Mouse (Mus musculus): ENCODE measurements around the gene Dock10. TPM values are rescaled to one million over a fixed set of nuclear protein-coding genes. Genes with fewer than 3 reads are reported as not detected.

Dock10 gene
- total RNA-seq, 2 experiments from 2014 or later: 19.1 to 23.3 TPM

DNA sequence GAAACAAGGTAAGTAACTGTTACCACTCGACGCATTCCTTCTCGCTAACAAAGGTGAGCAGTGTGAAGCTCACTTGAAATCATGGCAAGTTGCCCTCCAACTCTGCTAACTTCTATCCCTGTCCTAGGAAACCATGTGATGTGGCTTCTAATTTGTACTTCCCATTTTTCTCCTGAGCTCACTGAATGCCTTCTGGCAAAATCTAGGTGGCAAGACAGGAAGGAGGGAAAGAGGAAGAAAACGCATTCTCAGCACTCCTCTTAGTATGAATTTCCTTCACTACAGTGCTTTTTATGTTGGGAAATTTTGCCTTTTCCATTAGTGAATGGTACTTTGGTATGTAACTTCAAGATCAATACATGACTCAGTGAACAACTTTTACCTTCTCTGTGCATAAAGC lies 131.5 kb downstream of the Dock10 start:
- DNase-seq (ENCODE audit: low spot score in 2 of 2): no peak
- intact Hi-C loops (cut with DNase I): no loop called here

DNA sequence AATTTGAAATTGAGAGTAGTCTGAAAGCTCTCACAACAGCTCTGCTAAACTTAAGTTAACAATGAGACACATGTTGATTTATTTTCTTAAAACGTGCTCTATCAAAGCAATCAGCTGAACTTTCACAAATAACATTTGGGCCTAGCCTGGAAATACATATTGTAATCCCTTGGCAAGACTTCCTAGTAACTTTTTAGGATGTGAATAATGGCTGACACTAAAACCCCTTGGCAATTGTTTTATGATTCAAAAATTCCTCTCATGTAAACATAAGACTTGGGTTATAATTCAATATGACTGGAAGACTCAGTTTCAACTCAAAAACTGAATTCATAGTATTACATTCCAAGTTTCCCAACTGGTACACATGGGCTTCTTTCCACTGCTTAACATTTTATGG lies 133.0 kb downstream of the Dock10 start:
- no peak for DNase-seq (ENCODE audit: low spot score in 2 of 2)
- intact Hi-C loops (cut with DNase I): no loop called here

DNA sequence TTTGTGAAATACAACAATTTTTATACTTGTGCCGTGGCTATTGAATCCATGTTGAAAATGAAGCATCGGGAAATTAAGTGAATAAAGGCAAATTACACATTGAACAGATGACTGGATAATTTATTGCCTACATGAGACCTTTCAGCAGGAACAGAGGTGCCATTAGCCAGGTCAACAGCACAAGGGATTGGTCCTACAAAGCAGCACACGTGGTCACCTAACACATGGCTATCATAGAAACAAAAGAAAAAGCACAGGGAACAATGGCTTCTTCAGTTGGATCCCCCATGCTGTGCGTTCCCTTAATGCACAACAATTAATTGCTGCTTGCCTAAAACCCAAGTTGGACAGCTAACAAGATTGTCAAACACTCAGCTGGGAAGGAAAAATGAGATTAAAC lies 133.8 kb downstream of the Dock10 start:
- intact Hi-C loops (cut with DNase I): no loop called here
- DNase-seq (ENCODE audit: low spot score in 2 of 2): no peak

DNA sequence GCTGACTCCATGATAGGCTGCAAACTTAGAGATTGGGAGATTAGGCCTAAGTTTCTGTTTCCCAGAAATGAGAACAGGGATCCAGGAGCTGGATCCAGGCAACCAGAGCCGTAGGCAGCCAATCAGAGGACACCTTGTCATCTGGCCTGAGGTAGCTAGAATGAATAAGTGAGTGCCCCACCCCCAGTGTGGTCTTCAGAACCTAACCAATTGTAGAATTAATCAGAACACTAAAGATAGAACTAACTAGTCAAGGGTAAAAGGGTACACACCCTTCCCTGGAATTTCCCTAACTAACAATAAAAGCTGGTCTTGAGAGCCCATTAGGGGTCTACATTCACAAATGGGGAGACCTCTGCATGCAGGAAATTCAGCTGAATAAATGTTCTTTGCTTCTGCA lies 135.7 kb downstream of the Dock10 start:
- intact Hi-C loops (cut with DNase I): no loop called here
- no peak for DNase-seq (ENCODE audit: low spot score in 2 of 2)

DNA sequence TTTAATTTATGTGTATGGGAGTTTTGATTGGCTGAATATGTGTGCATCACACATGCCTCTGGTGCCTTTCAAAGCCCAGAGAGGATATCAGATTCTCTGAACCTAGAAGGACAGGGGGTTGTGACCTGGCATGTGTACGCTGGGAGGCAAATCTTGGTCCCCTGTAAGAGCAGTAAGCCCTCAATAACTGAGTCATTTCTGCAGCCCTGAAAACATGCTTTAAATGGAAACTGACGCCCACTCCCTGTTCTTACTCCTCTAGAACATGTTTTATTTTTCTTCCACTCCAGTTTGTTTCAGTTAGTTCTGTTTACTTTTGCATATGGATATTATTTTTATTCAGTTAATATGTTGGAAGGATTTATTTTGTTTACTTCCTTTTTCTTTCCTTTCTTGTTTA lies 139.2 kb downstream of the Dock10 start:
- intact Hi-C loops (cut with DNase I): no loop called here
- DNase-seq (ENCODE audit: low spot score in 2 of 2): peak in 1 of 2 experiments; percentile 27

DNA sequence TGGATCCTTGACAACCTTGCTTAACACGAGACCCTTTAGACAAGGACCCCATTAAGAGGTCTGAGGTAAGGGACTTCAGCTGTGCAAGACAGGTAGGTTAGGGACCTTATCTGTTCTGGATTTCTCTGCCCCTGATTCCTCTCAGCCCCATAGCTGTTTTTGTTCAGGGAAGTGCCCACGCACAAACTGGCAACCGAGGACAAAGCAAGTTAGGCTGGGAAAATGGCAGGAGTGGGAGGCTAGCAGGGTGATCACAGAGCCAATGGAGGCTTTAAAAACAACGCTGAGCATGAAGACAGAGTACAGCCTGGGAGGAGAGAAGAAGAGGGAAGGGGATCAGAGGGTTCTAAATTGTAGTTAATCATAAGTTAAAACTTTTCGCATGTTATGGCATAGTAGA lies 141.7 kb downstream of the Dock10 start:
- intact Hi-C loops (cut with DNase I): no loop called here
- no peak for DNase-seq (ENCODE audit: low spot score in 2 of 2)

DNA sequence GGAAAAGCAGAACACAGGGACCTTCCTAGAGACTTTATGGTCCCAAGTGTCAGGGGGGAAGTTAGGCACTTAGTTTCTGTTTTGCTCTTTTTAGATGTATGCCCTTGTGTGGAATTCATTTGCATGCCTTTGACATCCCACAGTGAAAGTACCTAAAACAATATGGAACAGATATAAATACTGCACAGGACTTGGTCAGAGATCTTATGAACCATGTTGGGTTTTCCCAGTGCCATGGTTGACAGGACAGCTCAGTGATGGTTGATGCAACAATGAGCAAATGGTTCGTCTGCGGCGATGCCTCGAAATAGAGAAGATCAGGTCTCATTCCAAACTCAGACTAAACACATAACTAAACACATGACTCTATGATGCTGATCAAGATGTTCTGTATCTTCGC lies 143.6 kb downstream of the Dock10 start:
- DNase-seq (ENCODE audit: low spot score in 2 of 2): no peak
- intact Hi-C loops (cut with DNase I): no loop called here

DNA sequence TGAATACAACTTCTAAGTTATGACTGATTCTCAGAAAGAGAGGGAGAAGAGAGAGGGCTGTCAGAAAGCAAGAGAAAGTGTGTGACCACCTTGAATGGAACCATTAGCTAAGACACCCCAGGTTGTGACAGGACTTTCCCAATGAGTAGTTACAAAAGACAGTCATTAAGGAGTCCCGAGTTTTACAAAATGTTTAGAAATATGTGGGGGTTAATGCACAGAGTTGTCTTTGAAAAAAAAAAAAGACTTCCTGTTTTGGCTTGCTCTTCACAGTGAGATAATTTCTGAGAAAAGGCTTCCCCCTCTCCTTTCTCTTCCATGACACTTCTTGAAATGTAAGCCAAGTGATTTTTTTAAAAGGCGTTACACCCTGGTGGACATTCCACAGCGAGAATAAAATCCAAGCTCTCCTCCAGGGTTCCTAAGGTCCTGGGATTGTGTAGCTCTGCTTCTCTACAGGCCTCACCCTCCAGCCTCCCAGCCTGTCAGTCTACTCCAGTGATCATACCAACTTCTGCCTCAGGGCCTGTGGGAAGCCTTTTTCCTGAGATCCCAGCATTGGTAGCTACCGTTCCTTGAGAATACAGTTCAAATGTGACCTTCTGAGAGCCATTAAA lies 144.8 kb downstream of the Dock10 start:
- DNase-seq (ENCODE audit: low spot score in 2 of 2): no peak
- intact Hi-C loops (cut with DNase I): no loop called here

DNA sequence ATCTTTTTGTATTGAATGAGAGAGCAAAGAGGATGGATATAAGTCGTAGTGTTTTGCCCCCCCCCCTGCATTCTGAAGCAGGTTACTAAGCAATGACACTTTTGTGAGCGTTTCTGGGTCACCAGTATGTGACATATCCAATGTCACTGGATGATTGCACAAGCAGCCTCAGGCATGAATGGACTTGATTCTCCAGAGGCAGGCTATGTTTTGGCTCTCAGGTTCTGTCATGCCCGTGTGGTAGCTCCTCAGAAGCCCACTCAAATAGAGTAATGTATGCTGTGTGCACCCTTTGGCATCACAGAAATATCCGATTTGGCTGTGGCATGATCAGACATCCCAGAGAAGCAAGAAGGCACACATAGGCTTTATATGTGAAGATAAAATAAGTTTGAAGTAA lies 150.8 kb downstream of the Dock10 start:
- DNase-seq (ENCODE audit: low spot score in 2 of 2): no peak
- intact Hi-C loops (cut with DNase I): no loop called here

DNA sequence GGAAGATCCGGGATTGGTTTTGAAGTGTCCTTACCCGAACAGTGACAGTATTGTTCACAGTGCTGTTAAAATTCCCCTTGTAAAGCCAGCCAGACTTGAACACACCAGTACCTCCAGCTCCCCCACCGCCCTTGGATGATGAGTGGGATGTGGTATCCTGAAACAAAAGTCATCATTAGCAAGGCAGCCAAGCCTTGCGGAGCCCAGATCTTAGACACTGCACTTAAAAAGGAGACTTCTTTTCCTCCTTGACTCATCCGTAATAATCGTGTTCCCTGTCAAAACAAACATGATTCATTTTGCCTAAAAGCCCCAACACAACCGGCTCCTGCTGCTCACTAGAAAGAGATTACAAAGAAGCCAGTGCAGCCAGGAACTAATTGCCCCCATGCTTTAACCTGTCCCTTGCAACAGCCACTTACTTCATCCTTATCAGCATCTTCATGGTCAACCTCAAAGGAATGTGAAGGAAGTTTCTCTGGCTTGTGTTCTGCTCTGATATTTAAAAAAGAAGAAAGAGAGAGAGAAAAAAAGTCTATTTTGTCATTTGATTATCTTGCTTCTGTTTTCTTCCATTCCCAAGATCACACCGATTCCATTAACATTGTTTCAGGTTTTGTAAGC lies 152.1 kb downstream of the Dock10 start:
- peak; percentile 7 to 33 for DNase-seq (ENCODE audit: low spot score in 2 of 2)
- intact Hi-C loops (cut with DNase I): no loop called here

DNA sequence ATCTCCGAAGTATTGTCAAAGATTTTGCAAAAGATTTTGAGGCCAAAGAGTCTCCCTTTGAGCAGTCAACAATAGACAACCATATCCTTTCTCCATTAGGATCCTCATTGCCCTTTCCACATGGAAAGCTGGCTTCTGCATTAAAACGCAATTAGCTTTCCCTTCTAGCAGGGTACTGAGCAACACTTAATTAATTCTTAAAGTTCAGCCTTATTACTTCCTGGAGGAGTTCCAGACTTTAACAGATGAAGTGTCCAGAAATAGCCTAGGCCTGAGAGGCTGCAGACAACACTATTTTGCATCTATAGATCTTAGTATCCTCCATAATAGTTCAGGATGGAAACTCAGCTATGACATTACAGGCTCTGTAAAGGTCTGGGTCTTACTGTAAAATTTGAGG lies 154.0 kb downstream of the Dock10 start:
- no peak for DNase-seq (ENCODE audit: low spot score in 2 of 2)
- intact Hi-C loops (cut with DNase I): no loop called here

DNA sequence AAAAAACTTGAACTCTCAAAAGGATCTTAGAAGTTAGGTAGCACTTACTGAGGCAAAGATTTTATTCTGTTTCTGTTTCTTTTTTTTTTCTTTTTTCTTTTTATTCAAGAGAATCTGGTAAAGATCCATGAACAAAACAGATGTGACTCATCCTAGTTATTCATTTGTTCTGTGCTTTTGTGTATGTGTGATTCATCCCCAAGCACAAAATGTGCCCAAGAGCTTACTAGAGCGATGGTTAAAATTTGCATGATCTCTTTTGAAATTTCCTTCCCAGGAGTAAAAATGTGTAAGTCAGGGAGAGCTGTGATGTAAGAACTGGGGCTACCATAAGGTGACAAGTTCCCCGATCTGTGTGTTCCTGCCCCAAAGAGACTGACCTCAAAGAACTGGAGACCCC lies 155.2 kb downstream of the Dock10 start:
- DNase-seq (ENCODE audit: low spot score in 2 of 2): peak; percentile 6 to 19
- intact Hi-C loops (cut with DNase I): no loop called here

DNA sequence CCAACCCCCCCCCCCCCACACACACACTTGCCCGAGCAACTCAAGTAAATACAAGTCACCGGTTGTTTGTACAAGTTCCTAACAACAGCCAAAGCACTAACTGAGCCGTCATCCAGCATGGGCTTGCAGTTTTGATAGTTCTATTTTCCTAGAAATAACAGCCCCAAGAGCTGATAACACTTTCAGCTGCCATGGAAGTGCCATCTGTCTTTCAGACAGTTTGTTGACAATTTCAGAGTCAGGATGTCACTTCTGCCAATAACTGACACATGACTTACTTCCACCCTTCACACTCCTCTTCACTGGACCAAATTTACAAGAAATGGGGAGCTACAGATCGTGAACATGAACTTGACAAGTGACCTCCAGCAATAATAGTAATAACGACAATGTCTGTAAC lies 175.0 kb downstream of the Dock10 start:
- DNase-seq (ENCODE audit: low spot score in 2 of 2): no peak
- intact Hi-C loops (cut with DNase I): loop anchor here (10.0 kb wide), 1 partner anchor 142 kb away; no protein-coding TSS in a partner anchor

DNA sequence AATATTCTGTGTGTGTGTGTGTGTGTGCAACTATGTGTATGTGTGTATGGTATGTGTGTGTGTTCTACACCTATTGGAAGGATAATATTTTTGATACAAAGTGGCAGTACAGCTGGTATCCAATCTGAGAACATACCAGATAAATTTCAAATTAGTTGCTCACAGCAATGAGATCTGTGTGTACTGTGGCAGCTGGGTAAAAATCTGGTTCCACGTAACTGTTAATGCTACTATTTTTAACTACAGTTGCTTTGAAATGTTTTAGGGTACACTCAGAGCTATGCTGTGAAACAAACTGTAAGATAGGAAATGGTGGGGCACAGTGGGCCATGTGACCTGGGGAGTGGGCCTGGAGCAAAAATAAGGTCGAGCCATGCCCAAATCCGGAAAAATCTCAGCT lies 176.1 kb downstream of the Dock10 start:
- intact Hi-C loops (cut with DNase I): loop anchor here (10.0 kb wide), 1 partner anchor 143 kb away; no protein-coding TSS in a partner anchor
- peak; percentile 11 to 18 for DNase-seq (ENCODE audit: low spot score in 2 of 2)

DNA sequence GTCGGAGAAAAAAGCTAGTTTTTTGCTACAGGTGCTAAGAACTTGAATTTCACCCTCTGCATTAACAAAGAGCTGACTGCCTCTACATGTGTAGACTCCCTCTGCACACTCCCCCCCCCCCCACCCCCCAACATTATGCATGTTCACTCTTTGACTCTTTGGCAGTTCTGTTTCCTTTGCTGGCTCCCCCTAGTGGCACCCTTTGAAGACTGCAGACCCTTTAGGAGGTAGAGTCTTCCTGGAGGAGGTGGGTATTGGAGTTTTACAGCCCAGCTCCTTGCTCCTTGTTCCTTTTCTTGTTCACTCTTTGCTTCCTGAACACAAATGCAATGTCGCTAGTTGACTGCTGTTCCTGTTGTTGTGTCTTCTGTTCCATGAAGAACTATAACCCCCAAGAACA lies 181.4 kb downstream of the Dock10 start:
- intact Hi-C loops (cut with DNase I): no loop called here
- peak in 1 of 2 experiments; percentile 7 for DNase-seq (ENCODE audit: low spot score in 2 of 2)

DNA sequence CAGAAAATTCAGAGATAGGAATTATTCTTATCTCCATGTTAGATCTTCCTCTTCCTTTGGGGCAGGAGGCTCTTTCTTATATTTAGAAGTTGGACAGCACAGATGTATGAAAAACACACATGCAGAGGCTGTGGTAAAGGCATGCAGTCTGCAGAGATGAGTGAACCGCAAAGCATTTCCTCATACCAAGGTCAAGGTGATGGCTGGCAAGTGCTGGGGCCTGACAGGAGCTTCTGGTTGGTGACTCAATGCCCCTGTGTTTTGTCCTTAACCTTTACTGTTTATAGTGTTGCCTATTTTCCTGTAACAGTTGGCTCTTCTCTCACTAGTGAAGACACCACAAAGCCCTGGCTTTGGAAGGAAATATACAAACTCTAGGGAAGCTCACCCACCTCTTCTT lies 201.9 kb downstream of the Dock10 start:
- intact Hi-C loops (cut with DNase I): no loop called here
- no peak for DNase-seq (ENCODE audit: low spot score in 2 of 2)

DNA sequence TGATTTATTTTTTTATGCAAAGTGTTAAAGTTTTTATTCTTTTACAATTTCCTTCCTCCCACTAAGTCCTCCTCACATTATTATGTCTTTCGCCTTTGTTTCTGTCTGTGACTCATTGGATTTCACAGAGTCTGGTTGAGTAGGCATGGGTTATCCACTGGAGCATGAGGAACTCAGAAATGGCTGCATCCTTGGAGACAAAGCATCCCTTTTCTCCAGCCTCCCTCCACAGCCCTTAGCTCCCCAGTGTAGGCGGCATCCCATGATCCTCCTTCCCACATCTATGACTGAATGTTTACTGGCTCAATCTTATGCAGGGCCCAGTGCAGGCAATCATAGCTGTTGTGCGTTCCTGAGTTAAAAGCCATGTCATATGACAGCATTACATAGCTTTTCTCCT lies 216.8 kb downstream of the Dock10 start:
- intact Hi-C loops (cut with DNase I): no loop called here
- no peak for DNase-seq (ENCODE audit: low spot score in 2 of 2)

DNA sequence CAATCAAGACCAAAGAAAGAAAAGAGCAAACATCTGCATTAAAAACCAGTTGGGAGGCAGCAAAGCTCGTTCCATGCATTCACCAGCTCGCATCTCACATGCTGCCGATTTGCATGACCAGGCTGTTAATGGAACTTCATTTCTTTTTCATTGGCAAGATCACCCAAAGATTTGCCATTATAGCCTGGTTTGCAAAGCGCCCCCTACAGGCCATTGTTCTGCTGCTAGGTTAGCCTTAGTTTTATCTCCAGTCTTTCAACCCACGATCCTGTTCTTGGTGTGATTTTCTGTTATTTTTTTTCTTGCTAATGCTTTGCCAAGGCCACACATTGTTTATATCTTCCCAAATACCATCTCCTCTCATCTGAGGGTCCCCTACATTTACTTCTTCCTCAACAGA lies 236.1 kb downstream of the Dock10 start:
- DNase-seq (ENCODE audit: low spot score in 2 of 2): no peak
- intact Hi-C loops (cut with DNase I): loop anchor here (10.0 kb wide), 1 partner anchor 783 kb away; no protein-coding TSS in a partner anchor

DNA sequence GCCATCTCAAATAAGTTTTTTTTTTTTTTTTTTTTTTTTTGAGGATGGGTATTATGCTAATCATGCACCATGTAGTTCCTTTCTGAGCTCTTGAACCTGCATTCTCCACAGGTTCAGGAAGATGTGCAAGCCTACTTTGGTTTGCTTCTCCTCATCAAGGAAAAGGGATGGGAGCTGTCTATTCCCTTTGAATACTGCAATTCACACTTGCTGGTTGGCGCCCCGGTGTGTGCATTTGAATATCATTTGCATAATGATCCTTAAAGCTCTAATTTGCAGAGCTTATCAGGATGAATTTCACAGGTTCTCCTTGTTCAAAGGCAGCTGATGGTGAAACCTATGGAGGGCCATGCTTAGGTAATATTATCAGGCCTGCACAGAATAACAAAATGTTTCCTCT lies 237.9 kb downstream of the Dock10 start:
- no peak for DNase-seq (ENCODE audit: low spot score in 2 of 2)
- intact Hi-C loops (cut with DNase I): loop anchor here (10.0 kb wide), 1 partner anchor 784 kb away; no protein-coding TSS in a partner anchor

DNA sequence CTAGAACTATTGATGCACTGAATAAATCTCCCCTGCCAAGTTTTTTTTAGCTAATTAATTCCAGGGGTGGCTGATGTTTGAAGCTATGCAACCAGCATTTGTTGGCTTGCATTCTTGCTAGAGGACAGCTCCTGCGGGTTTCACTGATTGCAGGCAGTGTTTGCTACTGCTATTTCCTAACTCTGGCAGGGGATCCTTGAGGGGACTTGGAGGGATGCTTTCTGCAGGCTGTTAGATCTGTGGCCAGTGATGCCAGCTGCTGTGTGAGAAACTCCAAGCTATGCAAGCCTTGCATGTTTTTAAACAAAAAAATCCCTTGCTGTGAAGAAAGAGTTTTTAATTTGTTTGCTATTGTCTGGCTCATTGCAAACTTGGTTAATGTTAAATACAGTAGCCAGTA lies 238.4 kb downstream of the Dock10 start:
- intact Hi-C loops (cut with DNase I): loop anchor here (5.0 to 10.0 kb wide), 3 partner anchors 205 to 785 kb away; partner anchors contain the start of genes Mrpl44 and Wdfy1
- peak in 1 of 2 experiments; percentile 18 for DNase-seq (ENCODE audit: low spot score in 2 of 2)

DNA sequence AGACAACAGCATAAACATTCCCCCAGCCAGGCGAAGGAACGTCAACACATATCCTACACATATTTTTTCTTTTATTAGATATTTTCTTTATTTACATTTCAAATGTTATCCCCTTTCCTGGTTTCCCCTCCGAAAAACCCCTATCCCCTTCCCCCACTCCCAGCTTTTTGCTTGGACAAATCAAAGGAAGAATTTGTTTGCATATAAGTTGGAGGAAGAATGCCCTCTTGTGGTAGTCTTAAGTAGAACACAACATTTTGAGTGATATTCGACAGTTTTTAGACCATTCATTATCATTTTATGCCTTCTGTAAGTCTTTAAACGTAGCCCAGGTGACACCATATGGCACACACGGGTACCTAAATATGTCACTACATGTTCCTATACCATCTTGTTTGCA lies 242.5 kb downstream of the Dock10 start:
- intact Hi-C loops (cut with DNase I): loop anchor here (5.0 to 10.0 kb wide), 2 partner anchors 209 to 739 kb away; partner anchors contain the start of genes Mrpl44 and Wdfy1
- peak in 1 of 2 experiments; percentile 20 for DNase-seq (ENCODE audit: low spot score in 2 of 2)

Measured in left cerebral cortex, postnatal 14 days (tissue).